Comparison of ENCODE assay signal across 32 mouse cellular contexts in the genomic region with DNA sequence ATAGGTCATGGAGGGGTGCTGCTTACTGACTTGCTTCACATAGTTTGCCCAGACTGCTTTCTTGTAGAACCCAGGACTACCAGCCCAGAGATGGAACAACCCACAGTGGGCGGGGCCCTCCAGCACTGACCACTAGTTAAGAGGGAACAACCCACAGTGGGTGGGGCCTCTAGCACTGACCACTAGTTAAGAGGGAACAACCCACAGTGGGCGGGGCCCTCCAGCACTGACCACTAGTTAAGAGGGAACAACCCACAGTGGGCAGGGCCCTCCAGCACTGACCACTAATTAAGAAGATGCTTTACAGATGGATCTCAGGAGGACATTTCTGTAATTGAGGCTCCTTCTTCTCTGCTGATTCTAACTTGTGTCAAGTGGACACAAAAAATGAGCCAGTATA.
A peak's percentile ranks its signal among the peaks of the same experiment; 100 is the strongest.
DNase-seq lines count a peak whose midpoint lies in the region; ATAC-seq and TF ChIP-seq lines count a peak whose summit lies in the region.
"Had no signal": no experiment of that assay in that cellular context is flagged by ENCODE, and none has a peak within 500 bp of the region (broad histone marks: within the 10 kb centered on the region; RNA-seq: fewer than 3 reads in every experiment).

No protein-coding gene starts in this region.

- H3K4me2 ChIP-seq in forebrain, embryonic 11.5 days (ENCODE audit: low read depth, low read length, severe bottlenecking) = no peak overlapping the region
- no peak overlapping the region for H3K4me2 ChIP-seq in forebrain, embryonic 16.5 days (ENCODE audit: low read length)
- no peak overlapping the region for H3K4me2 ChIP-seq in midbrain, embryonic 11.5 days
- H3K4me2 ChIP-seq in midbrain, embryonic 15.5 days = no peak overlapping the region
- H3K4me2 ChIP-seq in neural tube, embryonic 15.5 days = no peak overlapping the region
- H3K4me2 ChIP-seq: embryonic facial prominence, embryonic 13.5 days; forebrain, embryonic 13.5 days; heart, embryonic 12.5 days; kidney, embryonic 15.5 days; limb, embryonic 15.5 days; neural tube, embryonic 13.5 days had no signal

- no peaks in the 10 kb centered on the region for H3K4me1 ChIP-seq in forebrain, embryonic 11.5 days (replicated peaks; ENCODE audit: control insufficient read depth, insufficient read depth, low read length)
- H3K4me1 ChIP-seq in forebrain, embryonic 16.5 days (replicated peaks; ENCODE audit: control insufficient read depth, insufficient read depth, low read length) = no peaks in the 10 kb centered on the region
- no peaks in the 10 kb centered on the region for H3K4me1 ChIP-seq in midbrain, embryonic 11.5 days (ENCODE audit: control insufficient read depth, insufficient read depth, low read length)
- H3K4me1 ChIP-seq in midbrain, embryonic 15.5 days = no peaks in the 10 kb centered on the region
- H3K4me1 ChIP-seq in neural tube, embryonic 15.5 days = no peaks in the 10 kb centered on the region
- H3K4me1 ChIP-seq: embryonic facial prominence, embryonic 13.5 days; forebrain, embryonic 13.5 days; heart, embryonic 12.5 days; kidney, embryonic 15.5 days; limb, embryonic 10.5 days; limb, embryonic 15.5 days; neural tube, embryonic 13.5 days had no signal

- no peak for DNase-seq in forebrain, embryonic 11.5 days (ENCODE audit: low spot score)
- DNase-seq in midbrain, embryonic 11.5 days (ENCODE audit: low spot score, missing footprints) = no peak
- no peak for DNase-seq in left cerebral cortex, adult 2 months (ENCODE audit: extremely low spot score in 1 of 2, low spot score in 2 of 2)
- DNase-seq: adrenal gland, postnatal 25 days; cerebellum, adult 11-12 months; cerebellum, adult 9-11 months; gastrocnemius, postnatal 14 days; heart, adult 11 months; kidney, adult 18-20 months; kidney, postnatal 25 days; lung, adult 18-20 months; lung, postnatal 4 days; midbrain, embryonic 14.5 days; retina, postnatal 1 day; right cerebral cortex, postnatal 14 days; thymus, postnatal 14 days had no signal

- H3K9me3 ChIP-seq in forebrain, embryonic 11.5 days (ENCODE audit: control insufficient read depth, low read length) = no peaks in the 10 kb centered on the region
- no peaks in the 10 kb centered on the region for H3K9me3 ChIP-seq in forebrain, embryonic 16.5 days (ENCODE audit: control insufficient read depth, low read length)
- H3K9me3 ChIP-seq in midbrain, embryonic 11.5 days (ENCODE audit: control insufficient read depth, low read length) = no peaks in the 10 kb centered on the region
- no peaks in the 10 kb centered on the region for H3K9me3 ChIP-seq in midbrain, embryonic 15.5 days
- no peaks in the 10 kb centered on the region for H3K9me3 ChIP-seq in neural tube, embryonic 15.5 days (replicated peaks)
- H3K9me3 ChIP-seq: embryonic facial prominence, embryonic 13.5 days; forebrain, embryonic 13.5 days; kidney, embryonic 15.5 days; limb, embryonic 10.5 days; limb, embryonic 15.5 days; neural tube, embryonic 13.5 days had no signal

- H3K4me3 ChIP-seq in forebrain, embryonic 11.5 days (ENCODE audit: low read depth, low read length) = no peak overlapping the region
- H3K4me3 ChIP-seq in forebrain, embryonic 16.5 days (replicated peaks; ENCODE audit: low read length) = no peak overlapping the region
- no peak overlapping the region for H3K4me3 ChIP-seq in midbrain, embryonic 11.5 days (ENCODE audit: low read depth, low read length)
- H3K4me3 ChIP-seq in midbrain, embryonic 15.5 days = no peak overlapping the region
- no peak overlapping the region for H3K4me3 ChIP-seq in left cerebral cortex, adult 2 months
- H3K4me3 ChIP-seq in neural tube, embryonic 15.5 days (replicated peaks) = no peak overlapping the region
- H3K4me3 ChIP-seq: embryonic facial prominence, embryonic 13.5 days; erythroblast, embryonic 14.5 days; forebrain, embryonic 13.5 days; heart, embryonic 12.5 days; kidney, embryonic 15.5 days; layer of hippocampus, adult 2 months; limb, embryonic 10.5 days; limb, embryonic 15.5 days; neural tube, embryonic 13.5 days had no signal

- H3K27me3 ChIP-seq in forebrain, embryonic 11.5 days (ENCODE audit: control insufficient read depth, insufficient read depth, low read length) = no peaks in the 10 kb centered on the region
- H3K27me3 ChIP-seq in forebrain, embryonic 16.5 days (replicated peaks; ENCODE audit: control insufficient read depth, insufficient read depth, low read length) = no peaks in the 10 kb centered on the region
- H3K27me3 ChIP-seq in midbrain, embryonic 11.5 days (ENCODE audit: control insufficient read depth, insufficient read depth, low read length) = no peaks in the 10 kb centered on the region
- H3K27me3 ChIP-seq in midbrain, embryonic 15.5 days (replicated peaks) = no peaks in the 10 kb centered on the region
- H3K27me3 ChIP-seq in neural tube, embryonic 15.5 days (replicated peaks) = no peaks in the 10 kb centered on the region
- H3K27me3 ChIP-seq: embryonic facial prominence, embryonic 13.5 days; forebrain, embryonic 13.5 days; heart, embryonic 12.5 days; kidney, embryonic 15.5 days; limb, embryonic 15.5 days; neural tube, embryonic 13.5 days had no signal

- intact Hi-C loops in left cerebral cortex, adult 2 months (cut with DNase I) = no loop called here

- no peak overlapping the region for H3K27ac ChIP-seq in forebrain, embryonic 11.5 days (ENCODE audit: low read depth, low read length)
- no peak overlapping the region for H3K27ac ChIP-seq in forebrain, embryonic 16.5 days (ENCODE audit: low read length)
- H3K27ac ChIP-seq in midbrain, embryonic 11.5 days (ENCODE audit: low read depth, low read length) = no peak overlapping the region
- no peak overlapping the region for H3K27ac ChIP-seq in midbrain, embryonic 15.5 days
- H3K27ac ChIP-seq in left cerebral cortex, adult 2 months = no peak overlapping the region
- no peak overlapping the region for H3K27ac ChIP-seq in neural tube, embryonic 15.5 days (replicated peaks)
- H3K27ac ChIP-seq: embryonic facial prominence, embryonic 13.5 days; forebrain, embryonic 13.5 days; kidney, embryonic 15.5 days; layer of hippocampus, adult 2 months; limb, embryonic 10.5 days; limb, embryonic 15.5 days; neural tube, embryonic 13.5 days had no signal

- no peak for TF ChIP-seq CTCF in left cerebral cortex, adult 2 months (IDR thresholded peaks at IDR 0.05)

- no peak overlapping the region for H3K9ac ChIP-seq in forebrain, embryonic 11.5 days (ENCODE audit: low read length)
- no peak overlapping the region for H3K9ac ChIP-seq in forebrain, embryonic 16.5 days (replicated peaks; ENCODE audit: low read depth, low read length)
- no peak overlapping the region for H3K9ac ChIP-seq in midbrain, embryonic 11.5 days (ENCODE audit: low read length)
- no peak overlapping the region for H3K9ac ChIP-seq in midbrain, embryonic 15.5 days
- H3K9ac ChIP-seq in neural tube, embryonic 15.5 days (replicated peaks) = no peak overlapping the region
- H3K9ac ChIP-seq: embryonic facial prominence, embryonic 13.5 days; forebrain, embryonic 13.5 days; heart, embryonic 12.5 days; kidney, embryonic 15.5 days; limb, embryonic 15.5 days; neural tube, embryonic 13.5 days had no signal

- H3K36me3 ChIP-seq in forebrain, embryonic 11.5 days (ENCODE audit: control insufficient read depth, insufficient read depth, low read length) = no peaks in the 10 kb centered on the region
- no peaks in the 10 kb centered on the region for H3K36me3 ChIP-seq in forebrain, embryonic 16.5 days (ENCODE audit: control insufficient read depth, insufficient read depth)
- no peaks in the 10 kb centered on the region for H3K36me3 ChIP-seq in midbrain, embryonic 11.5 days (ENCODE audit: control insufficient read depth, insufficient read depth, low read length)
- H3K36me3 ChIP-seq in midbrain, embryonic 15.5 days (replicated peaks) = no peaks in the 10 kb centered on the region
- H3K36me3 ChIP-seq in neural tube, embryonic 15.5 days = no peaks in the 10 kb centered on the region
- H3K36me3 ChIP-seq: embryonic facial prominence, embryonic 13.5 days; heart, embryonic 12.5 days; kidney, embryonic 15.5 days; limb, embryonic 10.5 days; limb, embryonic 15.5 days; neural tube, embryonic 13.5 days had no signal

- 93% methylated on average over 2 of the region's 2 CpGs for WGBS in forebrain, embryonic 11.5 days
- WGBS in forebrain, embryonic 16.5 days = 97% methylated on average over 2 of the region's 2 CpGs
- 93% methylated on average over 2 of the region's 2 CpGs for WGBS in midbrain, embryonic 11.5 days
- WGBS in midbrain, embryonic 15.5 days = 100% methylated on average over 2 of the region's 2 CpGs
- WGBS in neural tube, embryonic 15.5 days = 95% methylated on average over 2 of the region's 2 CpGs

- ATAC-seq in forebrain, embryonic 11.5 days (replicated peaks; ENCODE audit: low FRiP score) = 0 out of 2 replicates have a peak, but pooled peaks have one; percentile 25
- ATAC-seq in forebrain, embryonic 16.5 days = no peak
- ATAC-seq in midbrain, embryonic 11.5 days (ENCODE audit: low FRiP score) = 0 out of 2 replicates have a peak, but pooled peaks have one; percentile 16
- no peak for ATAC-seq in midbrain, embryonic 15.5 days (replicated peaks)
- peak; percentile 49; the same call in 1 of the 2 replicates for ATAC-seq in erythroid progenitor cell, adult 5-6 weeks (replicated peaks; ENCODE audit: low FRiP score, poor library complexity, severe bottlenecking)
- no peak for ATAC-seq in neural tube, embryonic 15.5 days (ENCODE audit: low FRiP score)
- ATAC-seq: forebrain, embryonic 13.5 days; hindbrain, embryonic 16.5 days; lung, postnatal 0 days; Patski had no signal

Comparison
In these comparisons a context has a peak if more than half of its experiments do, and no peak if none do; other contexts are left out.
1. ATAC-seq: peak in forebrain, embryonic 11.5 days (single experiment), midbrain, embryonic 11.5 days (single experiment) and erythroid progenitor cell, adult 5-6 weeks (single experiment); none in forebrain, embryonic 16.5 days (single experiment), midbrain, embryonic 15.5 days (single experiment) and neural tube, embryonic 15.5 days (single experiment).